ENCODE assay signal across 9 mouse cellular contexts in genomic region chr9:58455798-58456197, GRCm38 (mm10). TPM values are rescaled to one million over a fixed set of nuclear protein-coding genes. Genes with fewer than 3 reads are reported as not detected.
DNase-seq lines count a peak whose midpoint lies in the region; ATAC-seq and TF ChIP-seq lines count a peak whose summit lies in the region.
"Had no signal": no experiment of that assay in that cellular context is flagged by ENCODE, and none has a peak within 500 bp of the region (broad histone marks: within the 10 kb centered on the region; RNA-seq: fewer than 3 reads in every experiment).

No protein-coding gene starts in this region.

- no peak for ATAC-seq in embryonic facial prominence, embryonic 15.5 days (ENCODE audit: insufficient number of reproducible peaks, low FRiP score, low TSS enrichment, low read depth)
- ATAC-seq in midbrain, postnatal 0 days (ENCODE audit: low FRiP score): peak; percentile 31; the same call in 1 of the 2 replicates
- no peak for ATAC-seq in liver, embryonic 11.5 days (replicated peaks; ENCODE audit: low FRiP score)
- ATAC-seq in megakaryocyte, adult 5-6 weeks (ENCODE audit: poor library complexity, severe bottlenecking): no peak

- peaks cover 34% of the 10 kb centered on the region for H3K4me1 ChIP-seq in embryonic facial prominence, embryonic 15.5 days
- peaks cover 10% of the 10 kb centered on the region; the same call in 1 of the 2 replicates for H3K4me1 ChIP-seq in midbrain, postnatal 0 days (ENCODE audit: insufficient read depth, low read length)
- peaks cover 7% of the 10 kb centered on the region; the same call in 1 of the 2 replicates for H3K4me1 ChIP-seq in heart, embryonic 10.5 days
- H3K4me1 ChIP-seq in liver, embryonic 11.5 days (replicated peaks; ENCODE audit: control insufficient read depth, insufficient read depth, low read length): no peaks in the 10 kb centered on the region
- H3K4me1 ChIP-seq: liver, embryonic 15.5 days had no signal

- 0 out of 2 replicates have a peak overlapping the region, but pooled peaks have one; percentile 13 for H3K27ac ChIP-seq in embryonic facial prominence, embryonic 15.5 days (replicated peaks)
- no peak overlapping the region for H3K27ac ChIP-seq in midbrain, postnatal 0 days (ENCODE audit: low read depth, low read length)
- H3K27ac ChIP-seq in heart, embryonic 10.5 days: no peak overlapping the region
- no peak overlapping the region for H3K27ac ChIP-seq in liver, embryonic 11.5 days (ENCODE audit: low read depth, low read length)
- H3K27ac ChIP-seq: liver, embryonic 15.5 days had no signal

- no peak overlapping the region for H3K4me3 ChIP-seq in embryonic facial prominence, embryonic 15.5 days (replicated peaks)
- no peak overlapping the region for H3K4me3 ChIP-seq in midbrain, postnatal 0 days (ENCODE audit: low read depth, low read length)
- no peak overlapping the region for H3K4me3 ChIP-seq in heart, embryonic 10.5 days
- no peak overlapping the region for H3K4me3 ChIP-seq in liver, embryonic 11.5 days (ENCODE audit: low read depth, low read length)
- H3K4me3 ChIP-seq: liver, embryonic 15.5 days had no signal

- no peak overlapping the region for H3K9ac ChIP-seq in embryonic facial prominence, embryonic 15.5 days
- H3K9ac ChIP-seq in midbrain, postnatal 0 days (replicated peaks; ENCODE audit: low read length, poor library complexity, severe bottlenecking): no peak overlapping the region
- H3K9ac ChIP-seq in liver, embryonic 11.5 days (ENCODE audit: low read depth, low read length): no peak overlapping the region
- H3K9ac ChIP-seq: liver, embryonic 15.5 days had no signal

- H3K4me2 ChIP-seq in embryonic facial prominence, embryonic 15.5 days (replicated peaks): no peak overlapping the region
- H3K4me2 ChIP-seq in midbrain, postnatal 0 days (ENCODE audit: low read depth, low read length, poor library complexity, severe bottlenecking): no peak overlapping the region
- H3K4me2 ChIP-seq in liver, embryonic 11.5 days: no peak overlapping the region
- H3K4me2 ChIP-seq: liver, embryonic 15.5 days had no signal

- WGBS in embryonic facial prominence, embryonic 15.5 days: 12% methylated on average over 13 of the region's 13 CpGs
- WGBS in midbrain, postnatal 0 days: 7% methylated on average over 13 of the region's 13 CpGs
- WGBS in heart, embryonic 10.5 days: 27% methylated on average over 13 of the region's 13 CpGs
- 27% methylated on average over 13 of the region's 13 CpGs for WGBS in liver, embryonic 11.5 days

- no peaks in the 10 kb centered on the region for H3K36me3 ChIP-seq in embryonic facial prominence, embryonic 15.5 days
- H3K36me3 ChIP-seq in midbrain, postnatal 0 days (ENCODE audit: insufficient read depth, low read length): no peaks in the 10 kb centered on the region
- H3K36me3 ChIP-seq in heart, embryonic 10.5 days: no peaks in the 10 kb centered on the region
- H3K36me3 ChIP-seq in liver, embryonic 11.5 days (ENCODE audit: control insufficient read depth, insufficient read depth, low read length): no peaks in the 10 kb centered on the region
- H3K36me3 ChIP-seq: liver, embryonic 15.5 days had no signal

- no peak for TF ChIP-seq CTCF in midbrain, postnatal 0 days (IDR thresholded peaks at IDR 0.05)

- no peaks in the 10 kb centered on the region for H3K27me3 ChIP-seq in embryonic facial prominence, embryonic 15.5 days
- H3K27me3 ChIP-seq in midbrain, postnatal 0 days (ENCODE audit: insufficient read depth, low read length): no peaks in the 10 kb centered on the region
- H3K27me3 ChIP-seq in heart, embryonic 10.5 days (ENCODE audit: insufficient read depth, poor library complexity, severe bottlenecking): peaks cover 22% of the 10 kb centered on the region; the same call in 1 of the 2 replicates
- H3K27me3 ChIP-seq in liver, embryonic 11.5 days (replicated peaks; ENCODE audit: control insufficient read depth, insufficient read depth, low read length): peaks cover 12% of the 10 kb centered on the region; the same call in 1 of the 2 replicates

- DNase-seq in layer of hippocampus, adult 11-12 months (ENCODE audit: low spot score): peak; percentile 58
- DNase-seq in layer of hippocampus, adult 9-10 months (ENCODE audit: low spot score): no peak
- peak; percentile 32 to 35 for DNase-seq in kidney, adult 8-10 months
- DNase-seq in midbrain, postnatal 0 days (ENCODE audit: low spot score): peak; percentile 82
- DNase-seq in heart, embryonic 10.5 days (ENCODE audit: low spot score): no peak
- no peak for DNase-seq in liver, embryonic 11.5 days (ENCODE audit: low spot score)

- H3K9me3 ChIP-seq in embryonic facial prominence, embryonic 15.5 days (replicated peaks): no peaks in the 10 kb centered on the region
- no peaks in the 10 kb centered on the region for H3K9me3 ChIP-seq in midbrain, postnatal 0 days (ENCODE audit: low read length)
- no peaks in the 10 kb centered on the region for H3K9me3 ChIP-seq in heart, embryonic 10.5 days
- H3K9me3 ChIP-seq in liver, embryonic 11.5 days (ENCODE audit: control insufficient read depth, low read length): no peaks in the 10 kb centered on the region
- H3K9me3 ChIP-seq: liver, embryonic 15.5 days had no signal

RNA-seq across cellular contexts. Expression of gene Insyn1, which starts 32.6 kb away (rescaled TPM):
- 3.7 and 4.6 TPM in 2 replicates for polyA plus RNA-seq in embryonic facial prominence, embryonic 15.5 days (2015; fragmentation: Nextera tagmentation; extraction: Ambion mirVana)
- total RNA-seq in midbrain, postnatal 0 days (2014; rRNA removed): 118 and 131 TPM in 2 replicates
- polyA plus RNA-seq in midbrain, postnatal 0 days (2015; fragmentation: Nextera tagmentation; extraction: Ambion mirVana): 7.2 and 9.0 TPM in 2 replicates
- 1.2 and 1.3 TPM in 2 replicates for polyA plus RNA-seq in heart, embryonic 10.5 days (2016; fragmentation: Nextera tagmentation; extraction: Ambion mirVana)
- 0.30 and 0.43 TPM in 2 replicates for polyA plus RNA-seq in liver, embryonic 11.5 days (2014; fragmentation: Nextera tagmentation; extraction: Ambion mirVana)
- total RNA-seq in megakaryocyte, adult 5-6 weeks (2015): not detected in 2 replicates
- total RNA-seq in megakaryocyte, adult 5-6 weeks (2017): not detected in 2 replicates
- polyA plus RNA-seq: liver, embryonic 15.5 days had no signal

Comparison
In these comparisons a context has a peak if more than half of its experiments do, and no peak if none do; other contexts are left out.
1. DNase-seq: peak in layer of hippocampus, adult 11-12 months (single experiment), kidney, adult 8-10 months (2 of 2) and midbrain, postnatal 0 days (single experiment); none in layer of hippocampus, adult 9-10 months (single experiment), heart, embryonic 10.5 days (single experiment) and liver, embryonic 11.5 days (single experiment).